Mouse (Mus musculus): ENCODE results near the gene Mafb.

DNA sequence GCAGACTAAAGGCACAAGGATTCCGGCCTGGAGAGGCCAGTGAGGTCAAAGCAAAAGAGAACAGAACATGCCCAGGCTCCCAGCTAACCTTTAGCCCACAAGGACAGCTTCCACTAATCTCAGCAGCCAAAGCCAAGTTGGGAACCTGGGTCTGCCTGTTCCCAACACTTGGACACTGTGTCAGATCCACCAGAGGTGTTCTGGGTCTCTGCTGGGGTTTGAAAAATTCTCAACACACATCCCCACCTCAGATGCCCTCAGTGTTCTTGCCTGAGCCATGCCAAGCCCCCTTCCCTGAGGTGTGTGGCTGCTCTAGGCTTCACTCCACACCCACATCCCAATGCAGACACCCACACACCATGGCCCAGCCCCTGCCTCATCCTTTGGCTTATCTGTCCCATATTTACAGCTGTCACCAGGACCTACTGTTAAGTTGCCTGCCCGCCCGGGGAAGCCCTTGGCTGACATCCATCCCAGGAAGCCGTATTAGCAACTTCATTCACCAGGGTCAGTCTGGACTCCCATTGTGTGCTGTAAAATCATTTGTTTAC, 32.7 kb downstream of the Mafb start, which contains the start of gene Gm826:
- TF ChIP-seq CTCF (IDR thresholded peaks at IDR 0.05; ENCODE audit: low read depth, low read length), result no peak
- no peak for TF ChIP-seq EP300 (IDR thresholded peaks at IDR 0.05; ENCODE audit: insufficient read depth, low read depth, low read length)
